Mouse (Mus musculus): ENCODE results near the gene Tmem179. TPM values are rescaled to one million over a fixed set of nuclear protein-coding genes. Genes with fewer than 3 reads are reported as not detected.

Gene Tmem179
- polyA plus RNA-seq, 1 experiment from 2014 or later = 0.57 TPM

- H3K4me1 ChIP-seq (ENCODE audit: control insufficient read depth, insufficient read depth, low read length) = no peaks in the 10 kb centered on the region; the same call in 1 of the 2 replicates
- H3K4me2 ChIP-seq (replicated peaks; ENCODE audit: low read depth, low read length) = no peak overlapping the region; the same call in 1 of the 2 replicates
- H3K4me3 ChIP-seq (ENCODE audit: low read length) = no peak overlapping the region; the same call in 1 of the 2 replicates
- H3K9me3 ChIP-seq (ENCODE audit: control insufficient read depth, low read length) = no peaks in the 10 kb centered on the region
- 36% methylated on average over 5 of the region's 7 CpGs for WGBS
- no peak overlapping the region for H3K27ac ChIP-seq (ENCODE audit: low read depth, low read length)
- no peak for ATAC-seq (ENCODE audit: low FRiP score, low TSS enrichment)
- H3K36me3 ChIP-seq (ENCODE audit: control insufficient read depth, insufficient read depth, low read length) = no peaks in the 10 kb centered on the region
- no peak overlapping the region for H3K9ac ChIP-seq (ENCODE audit: low read depth, low read length)
- peaks cover 19% of the 10 kb centered on the region; the same call in 1 of the 2 replicates for H3K27me3 ChIP-seq (ENCODE audit: control insufficient read depth, insufficient read depth, low read length)
Measured at GRCm38 (mm10) chr12:112510365-112510732, 6.2 kb downstream of the Tmem179 start.

- ATAC-seq (ENCODE audit: low FRiP score, low TSS enrichment) = no peak
- 83% methylated on average over 3 of the region's 3 CpGs for WGBS
- no peak overlapping the region for H3K27ac ChIP-seq (ENCODE audit: low read depth, low read length)
- H3K9ac ChIP-seq (ENCODE audit: low read depth, low read length) = no peak overlapping the region
- no peaks in the 10 kb centered on the region; the same call in 1 of the 2 replicates for H3K4me1 ChIP-seq (ENCODE audit: control insufficient read depth, insufficient read depth, low read length)
- no peaks in the 10 kb centered on the region for H3K9me3 ChIP-seq (ENCODE audit: control insufficient read depth, low read length)
- H3K36me3 ChIP-seq (ENCODE audit: control insufficient read depth, insufficient read depth, low read length) = no peaks in the 10 kb centered on the region
- H3K4me2 ChIP-seq (replicated peaks; ENCODE audit: low read depth, low read length) = no peak overlapping the region
- no peak overlapping the region for H3K4me3 ChIP-seq (ENCODE audit: low read length)
- peaks cover 19% of the 10 kb centered on the region; the same call in 1 of the 2 replicates for H3K27me3 ChIP-seq (ENCODE audit: control insufficient read depth, insufficient read depth, low read length)
Measured at GRCm38 (mm10) chr12:112507984-112508383, 8.6 kb downstream of the Tmem179 start.

GRCm38 (mm10) chr12:112507264-112507663, 9.3 kb downstream of the Tmem179 start:
- no peak for ATAC-seq (ENCODE audit: low FRiP score, low TSS enrichment)
- Histone ChIP-seq H3K27me3 (ENCODE audit: control insufficient read depth, insufficient read depth, low read length) (peaks cover 19% of the 10 kb centered on the region; the same call in 1 of the 2 replicates), H3K9me3 (ENCODE audit: control insufficient read depth, low read length) (no peaks in the 10 kb centered on the region), H3K4me3 (ENCODE audit: low read length) (no peak overlapping the region), H3K4me1 (ENCODE audit: control insufficient read depth, insufficient read depth, low read length) (no peaks in the 10 kb centered on the region; the same call in 1 of the 2 replicates), H3K36me3 (ENCODE audit: control insufficient read depth, insufficient read depth, low read length) (no peaks in the 10 kb centered on the region), H3K9ac (ENCODE audit: low read depth, low read length) (no peak overlapping the region), H3K4me2 (replicated peaks; ENCODE audit: low read depth, low read length) (no peak overlapping the region), H3K27ac (ENCODE audit: low read depth, low read length) (no peak overlapping the region)
- 31% methylated on average over 4 of the region's 4 CpGs for WGBS

GRCm38 (mm10) chr12:112506267-112506666, 10.3 kb downstream of the Tmem179 start:
- Histone ChIP-seq H3K36me3 (ENCODE audit: control insufficient read depth, insufficient read depth, low read length) (no peaks in the 10 kb centered on the region), H3K4me1 (ENCODE audit: control insufficient read depth, insufficient read depth, low read length) (no peaks in the 10 kb centered on the region; the same call in 1 of the 2 replicates), H3K9me3 (ENCODE audit: control insufficient read depth, low read length) (no peaks in the 10 kb centered on the region), H3K27ac (ENCODE audit: low read depth, low read length) (no peak overlapping the region), H3K27me3 (ENCODE audit: control insufficient read depth, insufficient read depth, low read length) (peaks cover 16% of the 10 kb centered on the region), H3K4me2 (replicated peaks; ENCODE audit: low read depth, low read length) (no peak overlapping the region), H3K9ac (ENCODE audit: low read depth, low read length) (no peak overlapping the region), H3K4me3 (ENCODE audit: low read length) (no peak overlapping the region)
- ATAC-seq (ENCODE audit: low FRiP score, low TSS enrichment) = no peak
- WGBS = 73% methylated on average over 6 of the region's 6 CpGs

- Histone ChIP-seq H3K27me3 (ENCODE audit: control insufficient read depth, insufficient read depth, low read length) (no peaks in the 10 kb centered on the region; the same call in 1 of the 2 replicates), H3K9ac (ENCODE audit: low read depth, low read length) (no peak overlapping the region), H3K27ac (ENCODE audit: low read depth, low read length) (no peak overlapping the region), H3K9me3 (ENCODE audit: control insufficient read depth, low read length) (no peaks in the 10 kb centered on the region), H3K4me3 (ENCODE audit: low read length) (no peak overlapping the region), H3K36me3 (ENCODE audit: control insufficient read depth, insufficient read depth, low read length) (no peaks in the 10 kb centered on the region), H3K4me1 (ENCODE audit: control insufficient read depth, insufficient read depth, low read length) (no peaks in the 10 kb centered on the region), H3K4me2 (replicated peaks; ENCODE audit: low read depth, low read length) (no peak overlapping the region)
- 41% methylated on average over 19 of the region's 19 CpGs for WGBS
- no peak for ATAC-seq (ENCODE audit: low FRiP score, low TSS enrichment)
Measured at GRCm38 (mm10) chr12:112503003-112503771, 13.4 kb downstream of the Tmem179 start.

- Histone ChIP-seq H3K4me1 (ENCODE audit: control insufficient read depth, insufficient read depth, low read length) (no peaks in the 10 kb centered on the region), H3K27me3 (ENCODE audit: control insufficient read depth, insufficient read depth, low read length) (no peaks in the 10 kb centered on the region; the same call in none of the 2 replicates), H3K9me3 (ENCODE audit: control insufficient read depth, low read length) (no peaks in the 10 kb centered on the region), H3K36me3 (ENCODE audit: control insufficient read depth, insufficient read depth, low read length) (no peaks in the 10 kb centered on the region), H3K4me2 (replicated peaks; ENCODE audit: low read depth, low read length) (no peak overlapping the region), H3K9ac (ENCODE audit: low read depth, low read length) (no peak overlapping the region), H3K27ac (ENCODE audit: low read depth, low read length) (no peak overlapping the region), H3K4me3 (ENCODE audit: low read length) (no peak overlapping the region)
- no peak for ATAC-seq (ENCODE audit: low FRiP score, low TSS enrichment)
- WGBS = 40% methylated on average over 11 of the region's 11 CpGs
Measured at GRCm38 (mm10) chr12:112498683-112499082, 17.9 kb downstream of the Tmem179 start.

GRCm38 (mm10) chr12:112497731-112498130, 18.8 kb downstream of the Tmem179 start:
- Histone ChIP-seq H3K27ac (ENCODE audit: low read depth, low read length) (no peak overlapping the region), H3K9ac (ENCODE audit: low read depth, low read length) (no peak overlapping the region)

GRCm38 (mm10) chr12:112496136-112496535, 20.4 kb downstream of the Tmem179 start:
- Histone ChIP-seq H3K4me3 (ENCODE audit: low read length) (no peak overlapping the region), H3K4me2 (replicated peaks; ENCODE audit: low read depth, low read length) (no peak overlapping the region), H3K9ac (ENCODE audit: low read depth, low read length) (no peak overlapping the region), H3K27ac (ENCODE audit: low read depth, low read length) (no peak overlapping the region), H3K4me1 (ENCODE audit: control insufficient read depth, insufficient read depth, low read length) (peaks cover 3% of the 10 kb centered on the region; the same call in 1 of the 2 replicates), H3K27me3 (ENCODE audit: control insufficient read depth, insufficient read depth, low read length) (no peaks in the 10 kb centered on the region; the same call in 1 of the 2 replicates), H3K36me3 (ENCODE audit: control insufficient read depth, insufficient read depth, low read length) (no peaks in the 10 kb centered on the region), H3K9me3 (ENCODE audit: control insufficient read depth, low read length) (no peaks in the 10 kb centered on the region)
- ATAC-seq (ENCODE audit: low FRiP score, low TSS enrichment) = no peak
- 74% methylated on average over 5 of the region's 5 CpGs for WGBS

More at GRCm38 (mm10) chr12:112497731-112498130, 18.8 kb downstream of the Tmem179 start:
- Histone ChIP-seq H3K4me1 (ENCODE audit: control insufficient read depth, insufficient read depth, low read length) (no peaks in the 10 kb centered on the region), H3K36me3 (ENCODE audit: control insufficient read depth, insufficient read depth, low read length) (no peaks in the 10 kb centered on the region), H3K4me2 (replicated peaks; ENCODE audit: low read depth, low read length) (no peak overlapping the region), H3K4me3 (ENCODE audit: low read length) (no peak overlapping the region), H3K27me3 (ENCODE audit: control insufficient read depth, insufficient read depth, low read length) (no peaks in the 10 kb centered on the region; the same call in none of the 2 replicates), H3K9me3 (ENCODE audit: control insufficient read depth, low read length) (no peaks in the 10 kb centered on the region)
- WGBS = 81% methylated on average over 8 of the region's 8 CpGs
- no peak for ATAC-seq (ENCODE audit: low FRiP score, low TSS enrichment)

GRCm38 (mm10) chr12:112490444-112490939, 26.1 kb downstream of the Tmem179 start:
- Histone ChIP-seq H3K4me2 (replicated peaks; ENCODE audit: low read depth, low read length) (no peak overlapping the region), H3K9me3 (ENCODE audit: control insufficient read depth, low read length) (no peaks in the 10 kb centered on the region), H3K36me3 (ENCODE audit: control insufficient read depth, insufficient read depth, low read length) (no peaks in the 10 kb centered on the region), H3K4me1 (ENCODE audit: control insufficient read depth, insufficient read depth, low read length) (peaks cover 17% of the 10 kb centered on the region; the same call in 1 of the 2 replicates), H3K9ac (ENCODE audit: low read depth, low read length) (no peak overlapping the region), H3K4me3 (ENCODE audit: low read length) (no peak overlapping the region), H3K27ac (ENCODE audit: low read depth, low read length) (no peak overlapping the region), H3K27me3 (ENCODE audit: control insufficient read depth, insufficient read depth, low read length) (no peaks in the 10 kb centered on the region; the same call in 1 of the 2 replicates)
- WGBS = 15% methylated on average over 3 of the region's 3 CpGs
- ATAC-seq (ENCODE audit: low FRiP score, low TSS enrichment) = peak; percentile 49; the same call in 1 of the 2 replicates
